Comparison of ENCODE assay signal across 8 mouse cellular contexts in the genomic region with DNA sequence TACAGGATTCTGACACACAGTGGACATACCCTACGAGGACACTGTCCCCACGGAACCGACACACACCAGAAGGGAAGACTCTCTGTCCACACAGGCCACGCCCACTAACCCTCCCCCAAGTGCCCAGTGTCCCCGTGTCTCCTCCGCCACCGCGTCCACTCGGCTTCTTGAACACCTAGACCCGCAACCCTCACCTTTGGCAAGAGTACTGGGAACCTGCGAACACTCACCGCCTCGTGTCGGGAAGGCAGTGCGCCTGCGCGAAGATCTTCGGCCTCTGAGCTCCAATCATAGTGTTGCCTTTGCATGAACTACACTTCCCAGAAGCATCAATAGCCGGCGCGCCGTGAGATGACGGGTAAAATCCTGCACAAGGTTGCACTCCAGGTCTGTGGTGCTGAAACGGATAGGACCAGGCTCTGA. TPM values are rescaled to one million over a fixed set of nuclear protein-coding genes. Genes with fewer than 3 reads are reported as not detected.
DNase-seq lines count a peak whose midpoint lies in the region; ATAC-seq lines count a peak whose summit lies in the region.

No protein-coding gene starts in this region.

- under 1% methylated on average over 24 of the region's 24 CpGs for WGBS in heart, embryonic 13.5 days
- under 1% methylated on average over 24 of the region's 24 CpGs for WGBS in liver, embryonic 12.5 days (ENCODE audit: insufficient replicate concordance)
- WGBS in stomach, embryonic 15.5 days = under 1% methylated on average over 24 of the region's 24 CpGs

- H3K4me1 ChIP-seq in brown adipose tissue, adult 24 weeks (ENCODE audit: control insufficient read depth, insufficient read depth, insufficient read length, low read length) = peaks cover 2% of the 10 kb centered on the region; the same call in 1 of the 2 replicates
- peaks cover 32% of the 10 kb centered on the region for H3K4me1 ChIP-seq in heart, embryonic 13.5 days
- H3K4me1 ChIP-seq in liver, embryonic 12.5 days = peaks cover 36% of the 10 kb centered on the region
- peaks cover 9% of the 10 kb centered on the region; the same call in 1 of the 2 replicates for H3K4me1 ChIP-seq in stomach, embryonic 15.5 days

- peak overlapping the region; percentile 75 for H3K4me2 ChIP-seq in heart, embryonic 13.5 days
- H3K4me2 ChIP-seq in liver, embryonic 12.5 days = peak overlapping the region; percentile 87
- H3K4me2 ChIP-seq in stomach, embryonic 15.5 days = peak overlapping the region; percentile 84

- H3K27ac ChIP-seq in brown adipose tissue, adult 24 weeks (replicated peaks; ENCODE audit: low read depth, low read length) = no peak overlapping the region
- H3K27ac ChIP-seq in heart, embryonic 13.5 days (replicated peaks) = no peak overlapping the region
- H3K27ac ChIP-seq in liver, embryonic 12.5 days = no peak overlapping the region
- H3K27ac ChIP-seq in stomach, embryonic 15.5 days = no peak overlapping the region

- H3K9me3 ChIP-seq in heart, embryonic 13.5 days = no peaks in the 10 kb centered on the region
- H3K9me3 ChIP-seq in liver, embryonic 12.5 days (replicated peaks) = no peaks in the 10 kb centered on the region
- H3K9me3 ChIP-seq in stomach, embryonic 15.5 days = no peaks in the 10 kb centered on the region

- DNase-seq in CD4-positive, CD25-positive, alpha-beta regulatory T cell, adult 2 months (ENCODE audit: low read depth, low spot score) = peak; percentile 96
- peak; percentile 63 for DNase-seq in fat pad, adult 2 months (ENCODE audit: extremely low read depth, low read depth, low spot score)
- peak; percentile 95 for DNase-seq in kidney, postnatal 10 days
- peak; percentile 83 to 89 for DNase-seq in natural killer cell, adult 2 months (ENCODE audit: low spot score in 2 of 2)

- no peaks in the 10 kb centered on the region for H3K36me3 ChIP-seq in heart, embryonic 13.5 days
- no peaks in the 10 kb centered on the region for H3K36me3 ChIP-seq in liver, embryonic 12.5 days
- no peaks in the 10 kb centered on the region for H3K36me3 ChIP-seq in stomach, embryonic 15.5 days

- peak overlapping the region; percentile 58 for H3K4me3 ChIP-seq in brown adipose tissue, adult 24 weeks (ENCODE audit: insufficient read depth, low read depth, low read length)
- H3K4me3 ChIP-seq in heart, embryonic 13.5 days = peak overlapping the region; percentile 67
- H3K4me3 ChIP-seq in liver, embryonic 12.5 days = peak overlapping the region; percentile 66
- peak overlapping the region; percentile 57 for H3K4me3 ChIP-seq in stomach, embryonic 15.5 days (replicated peaks)

- ATAC-seq in heart, embryonic 13.5 days (ENCODE audit: extremely low read depth, insufficient number of reproducible peaks, low FRiP score, low TSS enrichment) = peak; percentile 66
- ATAC-seq in liver, embryonic 12.5 days = peak; percentile 82
- peak; percentile 86 for ATAC-seq in stomach, embryonic 15.5 days (ENCODE audit: insufficient read depth, low FRiP score, low read depth)

- no peaks in the 10 kb centered on the region for H3K27me3 ChIP-seq in heart, embryonic 13.5 days (replicated peaks)
- no peaks in the 10 kb centered on the region for H3K27me3 ChIP-seq in liver, embryonic 12.5 days (replicated peaks)
- no peaks in the 10 kb centered on the region for H3K27me3 ChIP-seq in stomach, embryonic 15.5 days (replicated peaks)

- peak overlapping the region; percentile 76 for H3K9ac ChIP-seq in heart, embryonic 13.5 days
- peak overlapping the region; percentile 73 for H3K9ac ChIP-seq in liver, embryonic 12.5 days
- peak overlapping the region; percentile 44; the same call in 1 of the 2 replicates for H3K9ac ChIP-seq in stomach, embryonic 15.5 days

RNA-seq across cellular contexts. Expression of a gene that starts 2.4 kb away (rescaled TPM):
- polyA plus RNA-seq in brown adipose tissue, adult 24 weeks (2012; ENCODE audit: insufficient read depth, insufficient read length, missing spikeins) = 2.1 TPM in 2 replicates
- polyA plus RNA-seq in heart, embryonic 13.5 days (2015; fragmentation: Nextera tagmentation; extraction: Ambion mirVana) = 1.8 and 2.5 TPM in 2 replicates
- 1.8 and 2.0 TPM in 2 replicates for polyA plus RNA-seq in liver, embryonic 12.5 days (2016; fragmentation: Nextera tagmentation; extraction: Ambion mirVana)
- polyA plus RNA-seq in stomach, embryonic 15.5 days (2015; fragmentation: Nextera tagmentation; extraction: Ambion mirVana) = 4.0 and 4.3 TPM in 2 replicates

RNA-seq across cellular contexts. Expression of a gene that starts 2.6 kb away (rescaled TPM):
- 238 and 284 TPM in 2 replicates for polyA plus RNA-seq in brown adipose tissue, adult 24 weeks (2012; ENCODE audit: insufficient read depth, insufficient read length, missing spikeins)
- polyA plus RNA-seq in heart, embryonic 13.5 days (2015; fragmentation: Nextera tagmentation; extraction: Ambion mirVana) = 123 and 136 TPM in 2 replicates
- polyA plus RNA-seq in liver, embryonic 12.5 days (2016; fragmentation: Nextera tagmentation; extraction: Ambion mirVana) = 132 and 134 TPM in 2 replicates
- 127 and 136 TPM in 2 replicates for polyA plus RNA-seq in stomach, embryonic 15.5 days (2015; fragmentation: Nextera tagmentation; extraction: Ambion mirVana)

RNA-seq across cellular contexts. Expression of a gene that starts 43.2 kb away (rescaled TPM):
- polyA plus RNA-seq in brown adipose tissue, adult 24 weeks (2012; ENCODE audit: insufficient read depth, insufficient read length, missing spikeins) = not detected in 2 replicates
- polyA plus RNA-seq in heart, embryonic 13.5 days (2015; fragmentation: Nextera tagmentation; extraction: Ambion mirVana) = 0.10 and 0.19 TPM in 2 replicates
- not detected in 2 replicates for polyA plus RNA-seq in liver, embryonic 12.5 days (2016; fragmentation: Nextera tagmentation; extraction: Ambion mirVana)
- 10.4 and 11.4 TPM in 2 replicates for polyA plus RNA-seq in stomach, embryonic 15.5 days (2015; fragmentation: Nextera tagmentation; extraction: Ambion mirVana)
